Mouse (Mus musculus) erythroblast, embryonic 14.5 days (primary cell): Measurements from ENCODE around the gene Wnt7b. TPM values are rescaled to one million over a fixed set of nuclear protein-coding genes. Genes with fewer than 3 reads are reported as not detected.

Source experiments
- H3K27me3 ChIP-seq: 2 replicates; pipeline ENCODE4 v1.6.1; 2012; ENCODE audit warnings: inconsistent platforms; ENCODE audit not compliant: control insufficient read depth
- H3K36me3 ChIP-seq: 2 replicates; pipeline ENCODE4 v1.6.1; 2012; ENCODE audit warnings: mild to moderate bottlenecking, inconsistent platforms; ENCODE audit not compliant: control insufficient read depth
- H3K4me1 ChIP-seq: 2 replicates; pipeline ENCODE4 v1.6.1; 2012; ENCODE audit warnings: inconsistent platforms; ENCODE audit not compliant: control insufficient read depth
- H3K4me3 ChIP-seq: replicated peaks from 2 replicates; pipeline ENCODE3; 2012; ENCODE audit warnings: moderate library complexity, mild to moderate bottlenecking, inconsistent platforms
- H3K9me3 ChIP-seq: 2 replicates; pipeline ENCODE4 v1.6.1; 2012; ENCODE audit warnings: low read length, inconsistent platforms, mixed read lengths; ENCODE audit not compliant: control insufficient read depth
- GATA1 ChIP-seq: IDR thresholded peaks from 2 replicates; pipeline ENCODE4 v1.6.1; 2012; ENCODE audit warnings: low read length, inconsistent platforms, mixed read lengths
- TAL1 ChIP-seq: IDR thresholded peaks from 3 replicates; pipeline ENCODE4 v1.6.1; 2012; ENCODE audit warnings: low read length, inconsistent platforms, mixed read lengths
- polyA plus RNA-seq: library from polyadenylated mRNA; stranded (reverse); fragments of >175 nt; gene quantifications from 2 replicates; pipeline ENCODE4 v1.2.3, GENCODE M21; 2012

Gene Wnt7b
- polyA plus RNA-seq, 1 experiment = not detected

- Histone ChIP-seq H3K36me3 (no peaks in the 10 kb centered on the region), H3K9me3 (no peaks in the 10 kb centered on the region), H3K4me3 (no peak overlapping the region), H3K4me1 (no peaks in the 10 kb centered on the region), H3K27me3 (no peaks in the 10 kb centered on the region)
- no peak for TF ChIP-seq TAL1
Measured at GRCm38 (mm10) chr15:85603422-85603821, 21.1 kb upstream of the Wnt7b start.

DNA sequence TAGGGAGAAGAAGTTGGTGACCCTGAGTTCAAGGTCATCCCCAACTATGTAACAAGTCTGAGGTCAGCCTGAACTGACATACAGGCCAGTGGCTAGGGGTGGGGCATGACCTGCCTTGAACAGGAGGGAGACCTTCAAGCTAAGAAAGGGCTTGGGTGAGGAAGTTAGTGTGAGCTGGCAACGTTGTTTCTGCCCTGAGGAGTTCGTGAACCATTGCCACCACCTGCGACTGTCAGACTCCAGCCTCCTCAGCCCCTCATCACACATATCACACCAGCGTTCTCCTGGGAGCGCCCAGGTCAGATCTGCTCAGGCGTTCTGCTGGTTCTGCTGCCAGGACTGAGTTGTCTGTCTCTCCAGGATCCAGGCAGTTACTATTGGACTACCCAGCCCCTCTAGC is 20.5 kb upstream of the Wnt7b start:
- no peak overlapping the region for H3K4me3 ChIP-seq
- no peaks in the 10 kb centered on the region for H3K9me3 ChIP-seq
- H3K27me3 ChIP-seq = no peaks in the 10 kb centered on the region
- H3K4me1 ChIP-seq = no peaks in the 10 kb centered on the region
- TF ChIP-seq TAL1 (no peak), GATA1 (no peak)
- no peaks in the 10 kb centered on the region for H3K36me3 ChIP-seq

DNA sequence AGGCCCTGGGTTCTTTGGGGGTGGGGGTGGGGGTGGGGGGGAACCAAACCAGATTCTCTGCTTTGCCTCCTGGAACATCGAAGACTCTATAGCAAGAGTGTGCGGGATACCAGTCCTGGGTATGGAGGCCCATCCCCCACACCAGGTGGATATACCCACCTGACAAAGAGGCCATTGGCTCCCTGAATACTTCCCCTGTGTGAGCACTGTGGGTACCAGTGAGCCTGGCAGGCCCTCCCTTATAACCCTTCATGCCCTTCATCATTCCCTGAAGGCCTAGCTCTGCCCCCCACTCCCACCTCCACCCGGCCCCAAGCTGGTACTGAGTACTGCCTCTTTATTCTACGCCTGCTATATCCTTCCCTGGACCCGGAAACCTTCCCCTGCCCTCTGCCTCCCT is 19.7 kb upstream of the Wnt7b start:
- no peaks in the 10 kb centered on the region for H3K4me1 ChIP-seq
- no peak overlapping the region for H3K4me3 ChIP-seq
- no peaks in the 10 kb centered on the region for H3K27me3 ChIP-seq
- H3K36me3 ChIP-seq = no peaks in the 10 kb centered on the region
- TF ChIP-seq GATA1 = no peak
- TF ChIP-seq TAL1 = no peak
- no peaks in the 10 kb centered on the region for H3K9me3 ChIP-seq

DNA sequence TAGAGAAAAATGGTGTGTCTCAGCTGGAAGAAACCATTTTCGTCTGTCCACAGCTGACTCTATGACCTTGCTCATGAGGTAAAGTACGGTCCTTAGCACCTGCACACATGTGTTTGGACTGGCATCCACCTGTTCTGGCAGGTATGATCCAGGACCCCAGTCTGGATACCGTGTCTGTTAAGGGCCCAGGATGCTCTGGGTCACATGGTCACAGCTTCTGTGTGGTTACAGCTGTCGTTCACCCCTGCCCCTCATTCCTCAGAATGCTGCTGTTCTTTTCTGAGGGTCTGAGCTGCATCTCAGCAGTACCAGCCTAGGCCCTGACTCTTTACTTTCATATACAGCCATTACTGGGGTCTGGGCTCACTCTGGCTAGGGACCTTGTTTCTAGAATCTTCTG is 18.9 kb upstream of the Wnt7b start:
- no peaks in the 10 kb centered on the region for H3K27me3 ChIP-seq
- H3K4me3 ChIP-seq = no peak overlapping the region
- no peaks in the 10 kb centered on the region for H3K4me1 ChIP-seq
- H3K9me3 ChIP-seq = no peaks in the 10 kb centered on the region
- H3K36me3 ChIP-seq = no peaks in the 10 kb centered on the region
- TF ChIP-seq TAL1 (no peak), GATA1 (no peak)

DNA sequence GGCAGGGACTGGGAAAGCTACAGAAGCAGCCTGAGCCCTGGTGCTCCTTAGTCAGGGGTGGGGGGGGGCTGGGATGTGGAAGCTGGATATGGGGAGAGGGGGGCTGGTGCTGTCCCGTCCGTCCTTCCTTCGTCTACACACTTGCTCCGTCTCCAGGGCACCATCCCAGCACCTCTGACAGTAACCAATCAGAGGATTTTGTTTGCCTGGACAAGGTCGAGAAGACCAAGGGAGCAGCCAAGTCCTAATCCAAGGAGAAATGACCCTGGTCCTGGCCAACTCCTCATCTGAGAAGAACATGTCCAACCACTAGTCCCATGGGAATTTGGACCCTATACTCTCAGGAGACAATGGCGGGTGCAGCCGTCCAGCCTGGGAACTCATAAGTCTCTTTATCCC is 18.4 kb upstream of the Wnt7b start:
- TF ChIP-seq TAL1 = no peak
- TF ChIP-seq GATA1 = no peak
- Histone ChIP-seq H3K27me3 (no peaks in the 10 kb centered on the region), H3K9me3 (no peaks in the 10 kb centered on the region), H3K4me3 (no peak overlapping the region), H3K36me3 (no peaks in the 10 kb centered on the region), H3K4me1 (no peaks in the 10 kb centered on the region)

DNA sequence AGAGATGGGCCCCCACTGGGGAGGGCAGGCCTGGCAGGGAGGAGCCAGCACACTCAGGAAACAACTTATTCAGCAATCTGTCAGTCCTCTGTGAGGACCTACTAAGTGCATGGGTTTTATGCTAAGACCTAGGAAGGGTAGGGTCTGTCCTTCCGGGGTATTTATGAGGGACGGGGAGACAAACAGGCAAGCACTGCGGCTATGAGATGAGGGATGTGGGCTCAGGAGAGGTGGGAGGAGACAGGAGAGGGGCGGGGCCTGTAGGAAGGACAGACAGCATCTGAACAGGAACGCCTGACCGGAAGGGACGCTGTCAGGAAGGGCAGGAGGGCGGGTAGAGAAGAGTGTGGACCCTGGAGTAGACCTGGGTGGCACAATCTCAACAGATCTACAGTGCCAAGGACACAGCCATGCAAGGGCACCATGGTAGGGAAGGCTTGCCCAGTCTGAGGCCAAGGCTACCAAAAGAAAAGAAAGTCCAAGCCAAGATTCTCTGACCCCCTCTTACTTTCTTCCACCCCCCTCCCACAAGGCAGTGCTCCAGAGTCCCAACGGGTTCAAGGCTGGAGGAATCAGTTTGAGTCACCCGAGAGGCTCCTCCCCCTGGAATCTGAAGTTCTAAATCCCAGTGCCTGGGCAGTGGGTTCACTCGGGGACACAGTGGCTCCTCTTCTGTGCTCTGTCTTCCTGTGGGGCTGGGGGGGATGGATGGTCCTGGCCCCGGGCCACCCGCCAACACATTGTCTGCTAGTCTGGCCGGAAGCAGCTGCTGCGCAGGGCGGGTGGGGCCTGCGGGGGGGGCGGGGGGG is 17.8 kb upstream of the Wnt7b start:
- Histone ChIP-seq H3K27me3 (no peaks in the 10 kb centered on the region), H3K9me3 (no peaks in the 10 kb centered on the region), H3K4me1 (no peaks in the 10 kb centered on the region), H3K4me3 (no peak overlapping the region), H3K36me3 (no peaks in the 10 kb centered on the region)
- no peak for TF ChIP-seq GATA1
- TF ChIP-seq TAL1 = no peak

DNA sequence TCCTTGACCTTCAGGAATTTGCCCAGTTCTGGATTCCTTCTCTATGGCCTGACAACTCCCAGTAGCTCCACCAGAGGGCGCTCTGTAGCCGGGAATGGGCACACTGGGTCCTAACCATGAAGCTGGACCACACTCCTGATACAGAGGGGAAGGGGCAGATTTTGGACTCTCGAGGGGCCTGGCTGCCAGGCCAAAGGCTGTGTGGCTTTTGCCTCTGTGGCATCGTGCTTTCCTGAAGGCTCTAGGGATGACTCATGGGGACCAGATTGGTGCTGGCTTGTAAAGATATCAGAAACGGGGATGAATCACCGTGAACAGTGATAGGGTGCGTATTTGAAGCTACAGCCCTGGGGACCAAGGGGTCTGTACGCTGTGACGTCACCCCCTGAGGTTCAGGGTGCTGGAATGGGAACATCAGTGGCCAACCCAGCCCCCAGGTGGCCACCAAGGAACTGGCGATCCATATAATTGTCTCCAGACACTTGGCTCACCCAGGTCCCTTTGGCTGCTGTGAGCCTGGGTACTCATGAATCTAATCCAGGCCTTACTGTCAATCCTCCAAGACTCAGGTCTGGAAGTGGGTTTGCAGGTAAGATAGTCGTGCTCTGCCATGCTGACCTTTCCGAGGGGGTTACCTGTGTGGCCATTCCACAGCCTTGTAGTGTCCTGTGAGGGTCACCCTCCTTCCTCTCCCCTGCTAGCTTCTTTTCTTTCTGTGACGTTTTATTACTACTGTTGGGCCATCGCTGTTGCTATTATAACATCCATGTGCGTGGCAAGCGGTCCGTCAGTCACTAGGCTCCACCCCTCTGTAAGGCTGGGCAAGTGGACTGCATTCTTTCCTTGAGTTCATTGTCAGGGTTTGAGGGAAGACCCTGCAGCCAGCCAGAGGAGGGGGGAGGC is 17.0 kb upstream of the Wnt7b start:
- no peaks in the 10 kb centered on the region for H3K27me3 ChIP-seq
- no peaks in the 10 kb centered on the region for H3K36me3 ChIP-seq
- H3K4me3 ChIP-seq = no peak overlapping the region
- no peaks in the 10 kb centered on the region for H3K4me1 ChIP-seq
- no peaks in the 10 kb centered on the region for H3K9me3 ChIP-seq
- no peak for TF ChIP-seq TAL1

DNA sequence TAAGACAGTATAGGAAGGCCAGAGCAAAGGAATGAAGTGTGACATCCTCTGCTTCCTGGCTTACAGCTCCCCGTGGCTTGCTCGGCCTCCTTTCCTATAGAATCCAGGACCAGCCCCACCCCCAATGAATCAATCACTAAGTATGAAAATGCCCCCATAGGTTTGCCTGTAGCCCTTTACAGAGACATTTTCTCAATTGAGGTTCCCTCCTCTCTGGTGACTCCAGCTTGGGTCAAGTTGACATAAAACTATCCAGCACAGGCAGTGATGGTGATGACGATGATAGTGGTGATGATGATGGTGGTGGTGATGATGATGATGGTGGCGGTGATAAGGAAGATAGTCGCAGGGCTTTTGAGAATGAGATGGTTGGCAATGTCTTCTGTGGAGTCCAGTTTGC is 16.2 kb upstream of the Wnt7b start:
- Histone ChIP-seq H3K9me3 (no peaks in the 10 kb centered on the region; the same call in 1 of the 2 replicates), H3K4me1 (no peaks in the 10 kb centered on the region), H3K36me3 (no peaks in the 10 kb centered on the region), H3K4me3 (no peak overlapping the region), H3K27me3 (no peaks in the 10 kb centered on the region)
- TF ChIP-seq TAL1 = no peak
- no peak for TF ChIP-seq GATA1

DNA sequence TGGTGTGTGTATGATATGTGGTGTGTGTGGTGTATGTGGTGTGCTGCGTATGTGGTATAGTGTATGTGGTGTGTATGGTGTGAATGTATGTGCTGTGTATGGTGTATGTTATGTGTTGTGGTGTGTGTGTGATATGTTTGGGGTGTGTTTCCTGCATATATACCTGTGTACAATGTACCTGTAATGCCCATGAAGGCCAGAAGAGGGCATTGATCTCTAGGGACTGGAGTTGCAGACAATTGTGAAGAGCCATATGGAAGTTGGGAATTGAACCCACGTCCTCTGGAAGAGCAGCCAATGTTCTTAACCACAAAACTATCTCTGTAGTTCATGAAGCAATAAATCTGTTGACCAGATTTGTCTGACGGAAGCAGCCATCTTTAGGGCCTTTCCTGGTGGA is 15.1 kb upstream of the Wnt7b start:
- Histone ChIP-seq H3K4me3 (no peak overlapping the region), H3K36me3 (no peaks in the 10 kb centered on the region), H3K27me3 (no peaks in the 10 kb centered on the region), H3K9me3 (no peaks in the 10 kb centered on the region; the same call in 1 of the 2 replicates), H3K4me1 (no peaks in the 10 kb centered on the region)
- TF ChIP-seq GATA1 = no peak
- TF ChIP-seq TAL1 = no peak
